Mouse (Mus musculus): Measurements from ENCODE around the gene Ccl25. TPM values are rescaled to one million over a fixed set of nuclear protein-coding genes. Genes with fewer than 3 reads are reported as not detected.
"Not testable (repeated sequence)": the region's sequence is repeated elsewhere in the genome, so short reads cannot be mapped to it uniquely, and the experiment has no call there.

Gene Ccl25
- total RNA-seq, 2 experiments from 2014 or later: 17.1 to 28.7 TPM

DNA sequence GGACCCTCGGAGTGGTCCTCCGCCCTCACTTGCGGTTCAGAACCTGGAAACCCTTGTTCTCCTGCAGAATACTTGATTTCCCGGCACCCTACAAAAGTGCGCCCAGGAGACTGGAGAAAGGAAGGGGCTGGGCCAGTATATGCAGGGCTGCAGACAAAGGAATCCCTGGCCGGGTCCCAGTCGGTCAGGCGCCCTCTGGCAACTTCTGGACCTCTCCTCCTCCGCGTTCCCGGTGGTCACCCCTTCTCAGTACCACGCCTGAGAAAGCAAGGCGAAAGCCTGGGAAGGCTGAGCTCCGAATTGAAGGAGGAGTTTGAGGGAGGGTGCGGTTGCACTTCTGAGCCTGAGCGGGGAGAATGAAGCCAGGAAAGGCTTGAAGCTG, 79.9 kb downstream of the Ccl25 start:
- no peak for ATAC-seq (replicated peaks; ENCODE audit: low FRiP score, low TSS enrichment, poor library complexity, severe bottlenecking)

DNA sequence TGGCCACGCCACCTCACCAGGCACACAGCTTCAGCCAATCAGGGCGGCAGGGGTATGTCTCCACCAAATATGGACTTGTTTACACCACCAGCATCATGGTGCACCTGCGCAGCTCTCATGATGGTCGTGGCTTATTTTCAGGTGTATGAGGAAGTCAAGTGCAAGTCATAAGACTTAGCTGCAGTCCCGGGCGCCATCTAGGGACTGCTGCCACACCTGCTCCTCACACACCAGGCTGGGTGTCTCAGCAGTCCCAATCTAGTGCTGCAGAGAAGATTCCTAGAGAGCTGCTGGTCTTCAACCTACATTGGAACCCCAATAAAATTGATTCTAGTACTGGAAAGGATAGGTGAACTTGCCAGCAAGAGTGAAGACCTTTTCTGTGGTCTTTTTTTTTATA, 83.4 kb downstream of the Ccl25 start:
- ATAC-seq (replicated peaks; ENCODE audit: low FRiP score, low TSS enrichment, poor library complexity, severe bottlenecking): not testable (repeated sequence)

Other genes starting within 250 kb of the Ccl25 start
- gene Cd209f, start 219.4 kb upstream of the Ccl25 start, total RNA-seq (2014; fragmentation: Nextera tagmentation): not detected in 2 replicates
- not detected in 2 replicates for gene Cd209f, start 219.4 kb upstream of the Ccl25 start, total RNA-seq (2017)
- not detected in 2 replicates for gene Cd209g, start 191.1 kb upstream of the Ccl25 start, total RNA-seq (2014; fragmentation: Nextera tagmentation)
- not detected in 2 replicates for gene Cd209g, start 191.1 kb upstream of the Ccl25 start, total RNA-seq (2017)
- 5.0 and 9.1 TPM in 2 replicates for gene Evi5l, start 158.6 kb upstream of the Ccl25 start, total RNA-seq (2014; fragmentation: Nextera tagmentation)
- 7.4 and 9.7 TPM in 2 replicates for gene Evi5l, start 158.6 kb upstream of the Ccl25 start, total RNA-seq (2017)
- gene Prr36, start 107.8 kb upstream of the Ccl25 start, total RNA-seq (2014; fragmentation: Nextera tagmentation): 0.30 TPM in 1 of 2 replicates, not detected in the other
- not detected in 2 replicates for gene Prr36, start 107.8 kb upstream of the Ccl25 start, total RNA-seq (2017)
- not detected in 2 replicates for gene Lrrc8e, start 98.4 kb upstream of the Ccl25 start, total RNA-seq (2014; fragmentation: Nextera tagmentation)
- gene Lrrc8e, start 98.4 kb upstream of the Ccl25 start, total RNA-seq (2017): not detected in 2 replicates
- 45.9 and 54.5 TPM in 2 replicates for gene Map2k7, start 86.5 kb upstream of the Ccl25 start, total RNA-seq (2014; fragmentation: Nextera tagmentation)
- gene Map2k7, start 86.5 kb upstream of the Ccl25 start, total RNA-seq (2017): 28.6 and 36.7 TPM in 2 replicates
- gene Gm49320, start 86.3 kb upstream of the Ccl25 start, total RNA-seq (2014; fragmentation: Nextera tagmentation): 0.90 TPM in 1 of 2 replicates, not detected in the other
- gene Gm49320, start 86.3 kb upstream of the Ccl25 start, total RNA-seq (2017): 0.75 TPM in 1 of 2 replicates, not detected in the other
- gene Tgfbr3l, start 77.0 kb upstream of the Ccl25 start, total RNA-seq (2014; fragmentation: Nextera tagmentation): 9.2 and 16.7 TPM in 2 replicates
- 0.61 and 4.1 TPM in 2 replicates for gene Tgfbr3l, start 77.0 kb upstream of the Ccl25 start, total RNA-seq (2017)
- 15.4 and 23.7 TPM in 2 replicates for gene Snapc2, start 72.1 kb upstream of the Ccl25 start, total RNA-seq (2014; fragmentation: Nextera tagmentation)
- 14.0 and 19.6 TPM in 2 replicates for gene Snapc2, start 72.1 kb upstream of the Ccl25 start, total RNA-seq (2017)
- 0.63 TPM in 1 of 2 replicates, not detected in the other for gene Ctxn1, start 65.9 kb upstream of the Ccl25 start, total RNA-seq (2014; fragmentation: Nextera tagmentation)
- not detected in 2 replicates for gene Ctxn1, start 65.9 kb upstream of the Ccl25 start, total RNA-seq (2017)
- 72.7 and 139 TPM in 2 replicates for gene Timm44, start 49.3 kb upstream of the Ccl25 start, total RNA-seq (2014; fragmentation: Nextera tagmentation)
- gene Timm44, start 49.3 kb upstream of the Ccl25 start, total RNA-seq (2017): 155 and 191 TPM in 2 replicates
- 128 and 161 TPM in 2 replicates for gene Elavl1, start 203 bp downstream of the Ccl25 start, total RNA-seq (2014; fragmentation: Nextera tagmentation)
- 87.6 and 121 TPM in 2 replicates for gene Elavl1, start 203 bp downstream of the Ccl25 start, total RNA-seq (2017)
- gene Cers4, start 167.8 kb downstream of the Ccl25 start, total RNA-seq (2014; fragmentation: Nextera tagmentation): 3.2 and 18.5 TPM in 2 replicates
- 2.8 and 3.2 TPM in 2 replicates for gene Cers4, start 167.8 kb downstream of the Ccl25 start, total RNA-seq (2017)